Mouse (Mus musculus) megakaryocyte, embryonic 14.5 days (primary cell): Measurements from ENCODE around the gene Jmjd1c.

Source experiments
- FLI1 ChIP-seq: IDR thresholded peaks from 2 replicates; pipeline ENCODE4 v1.6.1; 2012; ENCODE audit warnings: low read length, inconsistent platforms, mixed read lengths
- GATA1 ChIP-seq: IDR thresholded peaks from 3 replicates; pipeline ENCODE4 v1.6.1; 2012; ENCODE audit warnings: mixed read lengths, low read length, inconsistent platforms, borderline replicate concordance

- TF ChIP-seq GATA1, result no peak
- no peak for TF ChIP-seq FLI1
Measured at GRCm38 (mm10) chr10:67048871-67049615, 46.9 kb upstream of the Jmjd1c start.
